Mouse (Mus musculus) kidney, adult 2 months (tissue): Measurements from ENCODE around the gene Apobec2.

ENCODE experiments used
- CTCF ChIP-seq: fragments of 200-500 bp; conservative IDR thresholded peaks from 2 replicates; pipeline ENCODE4 v1.5.1; 2011; ENCODE audit warnings: low read depth, mild to moderate bottlenecking, control low read depth, low read length, moderate library complexity, mixed read lengths; ENCODE audit not compliant: insufficient read depth, insufficient read length
- POLR2A ChIP-seq: fragments of 200-500 bp; IDR thresholded peaks from one replicate; pipeline ENCODE4 v1.6.1; 2011; ENCODE audit warnings: low read depth, low read length, control low read depth

DNA sequence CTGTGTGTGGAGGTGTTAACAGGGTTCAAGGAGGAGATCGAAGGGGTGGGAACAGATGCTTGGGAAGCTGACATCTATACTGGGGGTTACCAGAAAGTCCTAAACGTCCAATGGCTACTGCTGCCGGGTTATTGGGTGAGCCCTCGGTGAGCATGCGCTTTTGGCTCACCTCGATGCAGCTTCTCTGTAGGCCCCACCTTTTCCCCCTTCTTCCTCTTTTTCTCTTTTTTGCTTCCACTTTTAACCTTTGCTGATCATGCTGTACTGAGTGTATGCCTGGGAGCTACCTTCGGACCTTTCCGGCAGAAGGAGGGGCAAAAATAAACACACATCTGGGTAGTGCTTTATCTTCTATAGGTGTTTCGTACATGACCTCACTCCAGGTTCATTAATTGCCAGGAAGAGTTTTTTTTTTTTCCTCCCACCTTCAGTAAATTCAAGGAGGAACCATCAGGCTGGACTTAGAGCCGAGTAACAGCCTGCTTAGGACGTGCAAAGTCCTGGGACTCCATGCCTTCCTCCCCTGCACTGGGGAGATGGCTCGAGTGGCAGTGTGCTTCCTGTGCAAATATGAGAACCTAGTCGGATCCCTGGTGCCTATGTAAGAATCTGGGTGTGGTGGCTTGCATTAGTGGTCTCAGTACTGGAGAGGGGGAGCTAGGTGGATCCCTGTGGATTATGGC lies 25.4 kb upstream of the Apobec2 start:
- TF ChIP-seq CTCF (no peak), POLR2A (no peak)
